ENCODE assay signal across 26 mouse cellular contexts in genomic region chr5:141035346-141035745, GRCm38 (mm10). TPM values are rescaled to one million over a fixed set of nuclear protein-coding genes. Genes with fewer than 3 reads are reported as not detected.
A peak's percentile ranks its signal among the peaks of the same experiment; 100 is the strongest.
DNase-seq lines count a peak whose midpoint lies in the region; ATAC-seq and TF ChIP-seq lines count a peak whose summit lies in the region.
"Had no signal": no experiment of that assay in that cellular context is flagged by ENCODE, and none has a peak within 500 bp of the region (broad histone marks: within the 10 kb centered on the region; RNA-seq: fewer than 3 reads in every experiment).

No protein-coding gene starts in this region.

- DNase-seq in cerebellum, postnatal 10 days = peak; percentile 47 to 58
- DNase-seq in cerebellum, postnatal 14 days = no peak
- DNase-seq in forebrain, embryonic 11.5 days (ENCODE audit: low spot score) = no peak
- DNase-seq in brain, embryonic 14.5 days (ENCODE audit: low read depth) = peak; percentile 63
- DNase-seq in lung, postnatal 10 days = no peak
- DNase-seq: adrenal gland, adult 8-10 months; adrenal gland, postnatal 25 days; cerebellum, adult 18-20 months; cerebellum, adult 9-10 months; cerebellum, postnatal 36 days; embryo, embryonic 11 days; gastrocnemius, adult 2 months; gastrocnemius, postnatal 14 days; heart, adult 18-20 months; heart, postnatal 14 days; heart, postnatal 4 days; kidney, adult 11 months; kidney, adult 8-10 months had no signal

- H3K4me3 ChIP-seq in forebrain, embryonic 15.5 days = no peak overlapping the region
- no peak overlapping the region for H3K4me3 ChIP-seq in forebrain, embryonic 11.5 days (ENCODE audit: low read depth, low read length)
- H3K4me3 ChIP-seq: embryonic facial prominence, embryonic 10.5 days; embryonic facial prominence, embryonic 13.5 days; erythroblast, embryonic 14.5 days; gastrocnemius, adult 2 months; heart, embryonic 13.5 days; intestine, embryonic 15.5 days had no signal

- no peak for TF ChIP-seq CTCF in brain, embryonic 14.5 days (IDR thresholded peaks at IDR 0.05; ENCODE audit: borderline replicate concordance, extremely low read depth, insufficient read depth, insufficient read length)

- no peaks in the 10 kb centered on the region for H3K27me3 ChIP-seq in forebrain, embryonic 15.5 days
- H3K27me3 ChIP-seq in forebrain, embryonic 11.5 days (ENCODE audit: control insufficient read depth, insufficient read depth, low read length) = no peaks in the 10 kb centered on the region
- H3K27me3 ChIP-seq: embryonic facial prominence, embryonic 13.5 days; heart, embryonic 13.5 days had no signal

- ATAC-seq in forebrain, embryonic 15.5 days (replicated peaks) = 0 out of 2 replicates have a peak, but pooled peaks have one; percentile 26
- no peak for ATAC-seq in forebrain, embryonic 11.5 days (replicated peaks; ENCODE audit: low FRiP score)
- ATAC-seq: activated CD4-positive, CD25-positive, alpha-beta regulatory T cell, adult 4 months; intestine, embryonic 15.5 days had no signal

- peaks cover 13% of the 10 kb centered on the region for H3K4me1 ChIP-seq in forebrain, embryonic 15.5 days
- no peaks in the 10 kb centered on the region for H3K4me1 ChIP-seq in forebrain, embryonic 11.5 days (replicated peaks; ENCODE audit: control insufficient read depth, insufficient read depth, low read length)
- H3K4me1 ChIP-seq: heart, embryonic 13.5 days; intestine, embryonic 15.5 days had no signal

- no peaks in the 10 kb centered on the region for H3K36me3 ChIP-seq in forebrain, embryonic 15.5 days
- no peaks in the 10 kb centered on the region for H3K36me3 ChIP-seq in forebrain, embryonic 11.5 days (ENCODE audit: control insufficient read depth, insufficient read depth, low read length)
- H3K36me3 ChIP-seq: embryonic facial prominence, embryonic 10.5 days; embryonic facial prominence, embryonic 13.5 days; heart, embryonic 13.5 days; intestine, embryonic 15.5 days had no signal

- TF ChIP-seq POLR2A in brain, embryonic 14.5 days (IDR thresholded peaks at IDR 0.05; ENCODE audit: borderline replicate concordance, extremely low read depth, insufficient read depth, insufficient read length, poor library complexity, severe bottlenecking) = no peak

- H3K4me2 ChIP-seq in forebrain, embryonic 15.5 days (replicated peaks) = no peak overlapping the region
- H3K4me2 ChIP-seq in forebrain, embryonic 11.5 days (ENCODE audit: low read depth, low read length, severe bottlenecking) = no peak overlapping the region
- H3K4me2 ChIP-seq: embryonic facial prominence, embryonic 13.5 days; heart, embryonic 13.5 days; hindbrain, embryonic 14.5 days; intestine, embryonic 15.5 days had no signal

- no peaks in the 10 kb centered on the region for H3K9me3 ChIP-seq in forebrain, embryonic 15.5 days
- H3K9me3 ChIP-seq in forebrain, embryonic 11.5 days (ENCODE audit: control insufficient read depth, low read length) = no peaks in the 10 kb centered on the region
- H3K9me3 ChIP-seq: embryonic facial prominence, embryonic 10.5 days; embryonic facial prominence, embryonic 13.5 days; heart, embryonic 13.5 days; intestine, embryonic 15.5 days had no signal

- H3K27ac ChIP-seq in forebrain, embryonic 15.5 days (replicated peaks) = no peak overlapping the region
- no peak overlapping the region for H3K27ac ChIP-seq in forebrain, embryonic 11.5 days (ENCODE audit: low read depth, low read length)
- H3K27ac ChIP-seq: embryonic facial prominence, embryonic 10.5 days; embryonic facial prominence, embryonic 13.5 days; gastrocnemius, adult 2 months; heart, embryonic 13.5 days; hindbrain, embryonic 14.5 days; intestine, embryonic 15.5 days had no signal

- 43% methylated on average over 6 of the region's 6 CpGs for WGBS in forebrain, embryonic 15.5 days
- WGBS in forebrain, embryonic 11.5 days = 88% methylated on average over 6 of the region's 6 CpGs

- no peak overlapping the region for H3K9ac ChIP-seq in forebrain, embryonic 15.5 days (replicated peaks)
- H3K9ac ChIP-seq in forebrain, embryonic 11.5 days (ENCODE audit: low read length) = no peak overlapping the region
- H3K9ac ChIP-seq: embryonic facial prominence, embryonic 13.5 days; heart, embryonic 13.5 days; hindbrain, embryonic 14.5 days; intestine, embryonic 15.5 days had no signal

RNA-seq across cellular contexts. Expression of gene Card11, which starts 35.0 kb away (rescaled TPM):
- polyA plus RNA-seq in forebrain, embryonic 15.5 days (2015; fragmentation: Nextera tagmentation; extraction: Ambion mirVana) = 0.06 and 0.08 TPM in 2 replicates
- polyA plus RNA-seq in forebrain, embryonic 11.5 days (2014; fragmentation: Nextera tagmentation; extraction: Ambion mirVana) = 0.23 TPM in 1 of 2 replicates, not detected in the other
- polyA plus RNA-seq in brain, embryonic 14.5 days (2012; rRNA removed) = 0.06 and 0.16 TPM in 2 replicates

Comparison
In these comparisons a context has a peak if more than half of its experiments do, and no peak if none do; other contexts are left out.
1. DNase-seq: peak in cerebellum, postnatal 10 days (2 of 2) and brain, embryonic 14.5 days (single experiment); none in cerebellum, postnatal 14 days (0 of 2), forebrain, embryonic 11.5 days (single experiment) and lung, postnatal 10 days (single experiment).